Mouse (Mus musculus) myocyte (in vitro differentiated cells): ENCODE results near the gene Uts2r. TPM values are rescaled to one million over a fixed set of nuclear protein-coding genes. Genes with fewer than 3 reads are reported as not detected.

Experiments
- H3K27me3 ChIP-seq: one replicate; pipeline ENCODE4 v1.6.1; 2011; ENCODE audit not compliant: control insufficient read depth, insufficient read depth, insufficient read length
- H3K36me3 ChIP-seq: one replicate; pipeline ENCODE4 v1.6.1; 2011; ENCODE audit not compliant: control insufficient read depth, insufficient read depth
- H3K4me2 ChIP-seq: one replicate; pipeline ENCODE4 v1.6.1; 2011; ENCODE audit warnings: low read depth, control low read depth
- H3K4me3 ChIP-seq: one replicate; pipeline ENCODE4 v1.5.1; 2011; ENCODE audit warnings: mild to moderate bottlenecking, control low read depth, moderate library complexity
- H3K79me2 ChIP-seq: one replicate; pipeline ENCODE4 v1.6.1; 2011; ENCODE audit not compliant: control insufficient read depth, insufficient read depth
- H3ac ChIP-seq: one replicate; pipeline ENCODE4 v1.6.1; 2011; ENCODE audit not compliant: control insufficient read depth, insufficient read length
- CEBPB ChIP-seq: IDR thresholded peaks from 2 replicates; pipeline ENCODE4 v1.6.1; 2011; ENCODE audit warnings: mild to moderate bottlenecking, moderate library complexity; ENCODE audit not compliant: poor library complexity, insufficient read depth, severe bottlenecking
- E2F4 ChIP-seq: IDR thresholded peaks from one replicate; pipeline ENCODE4 v1.6.1; 2011; ENCODE audit warnings: mild to moderate bottlenecking, control low read depth, moderate library complexity; ENCODE audit not compliant: insufficient read depth
- MAX ChIP-seq: IDR thresholded peaks from one replicate; pipeline ENCODE4 v1.6.1; 2011; ENCODE audit warnings: low read depth, mild to moderate bottlenecking, control low read depth
- MYOD1 ChIP-seq, 3 experiments: IDR thresholded peaks; one replicate each; pipeline ENCODE4 v1.6.1; 2011; ENCODE audit warnings: control low read depth in 2 of 3, low read depth in 2 of 3, mild to moderate bottlenecking in 2 of 3, moderate library complexity in 1 of 3; ENCODE audit not compliant: insufficient read length in 2 of 3, control insufficient read depth in 1 of 3
- MYOG ChIP-seq, 3 experiments: IDR thresholded peaks; one replicate each; pipeline ENCODE4 v1.6.1; 2011; ENCODE audit warnings: control low read depth in 2 of 3, low read depth in 2 of 3, mild to moderate bottlenecking in 2 of 3; ENCODE audit not compliant: insufficient read length in 2 of 3, control insufficient read depth in 1 of 3, insufficient read depth in 1 of 3
- POLR2A ChIP-seq: IDR thresholded peaks from one replicate; pipeline ENCODE4 v1.6.1; 2011; ENCODE audit warnings: low read depth, mild to moderate bottlenecking, control low read depth, moderate library complexity; ENCODE audit not compliant: insufficient read length
- POLR2AphosphoS2 ChIP-seq: IDR thresholded peaks from one replicate; pipeline ENCODE4 v1.6.1; 2011; ENCODE audit warnings: low read depth, control low read depth; ENCODE audit not compliant: insufficient read length
- REST ChIP-seq: IDR thresholded peaks from one replicate; pipeline ENCODE4 v1.6.1; 2011; ENCODE audit warnings: mild to moderate bottlenecking, control low read depth, moderate library complexity; ENCODE audit not compliant: insufficient read depth, insufficient read length
- SRF ChIP-seq: IDR thresholded peaks from one replicate; pipeline ENCODE4 v1.6.1; 2011; ENCODE audit warnings: low read depth; ENCODE audit not compliant: control insufficient read depth, insufficient read length
- TCF12 ChIP-seq: IDR thresholded peaks from one replicate; pipeline ENCODE4 v1.6.1; 2011; ENCODE audit warnings: mild to moderate bottlenecking, control low read depth; ENCODE audit not compliant: poor library complexity, insufficient read depth, severe bottlenecking
- TCF3 ChIP-seq: IDR thresholded peaks from one replicate; pipeline ENCODE4 v1.6.1; 2011; ENCODE audit warnings: low read depth, control low read depth; ENCODE audit not compliant: insufficient read length
- USF1 ChIP-seq: IDR thresholded peaks from one replicate; pipeline ENCODE4 v1.6.1; 2011; ENCODE audit warnings: low read depth, mild to moderate bottlenecking, control low read depth, moderate library complexity
- polyA plus RNA-seq: library from polyadenylated mRNA; unstranded; fragments of >200 nt; fragmentation: generic; extraction: Trizol; gene quantifications from one replicate; pipeline ENCODE4 v1.2.1, GENCODE M21; 2012; ENCODE audit warnings: missing spikeins

Gene Uts2r
- polyA plus RNA-seq, 1 experiment, result 0.20 TPM

- Histone ChIP-seq H3ac (no peak overlapping the region), H3K27me3 (no peaks in the 10 kb centered on the region), H3K4me2 (no peak overlapping the region), H3K79me2 (no peaks in the 10 kb centered on the region), H3K4me3 (no peak overlapping the region), H3K36me3 (no peaks in the 10 kb centered on the region)
- TF ChIP-seq USF1 (no peak), CEBPB (no peak), POLR2AphosphoS2 (no peak), MYOD1 (IDR thresholded peaks at IDR 0.05; ENCODE audit: control insufficient read depth in 1 of 3, insufficient read length in 2 of 3, low read depth in 2 of 3) (no peak), E2F4 (no peak), SRF (no peak), POLR2A (no peak), MYOG (IDR thresholded peaks at IDR 0.05; ENCODE audit: control insufficient read depth in 1 of 3, insufficient read depth in 1 of 3, insufficient read length in 2 of 3, low read depth in 2 of 3) (no peak), TCF3 (no peak), REST (no peak), MAX (no peak), TCF12 (no peak)
Observed at GRCm38 (mm10) chr11:121121151-121121550, 38.9 kb upstream of the Uts2r start.

- no peaks in the 10 kb centered on the region for H3K79me2 ChIP-seq
- TF ChIP-seq USF1 (no peak), E2F4 (no peak)
Observed at GRCm38 (mm10) chr11:121122024-121122670, 37.9 kb upstream of the Uts2r start.

GRCm38 (mm10) chr11:121123438-121123837 lies 36.6 kb upstream of the Uts2r start:
- Histone ChIP-seq H3K27me3 (no peaks in the 10 kb centered on the region), H3K79me2 (no peaks in the 10 kb centered on the region), H3K36me3 (no peaks in the 10 kb centered on the region), H3K4me3 (no peak overlapping the region), H3ac (no peak overlapping the region), H3K4me2 (no peak overlapping the region)
- TF ChIP-seq CEBPB, result no peak
- TF ChIP-seq REST, result no peak
- no peak for TF ChIP-seq POLR2A
- no peak for TF ChIP-seq POLR2AphosphoS2
- no peak for TF ChIP-seq MYOG (IDR thresholded peaks at IDR 0.05; ENCODE audit: control insufficient read depth in 1 of 3, insufficient read depth in 1 of 3, insufficient read length in 2 of 3, low read depth in 2 of 3)
- TF ChIP-seq E2F4, result no peak
- no peak for TF ChIP-seq TCF12
- no peak for TF ChIP-seq USF1
- TF ChIP-seq MYOD1 (IDR thresholded peaks at IDR 0.05; ENCODE audit: control insufficient read depth in 1 of 3, insufficient read length in 2 of 3, low read depth in 2 of 3), result no peak
- no peak for TF ChIP-seq TCF3
- TF ChIP-seq SRF, result no peak
- TF ChIP-seq MAX, result no peak

More at GRCm38 (mm10) chr11:121122024-121122670, 37.9 kb upstream of the Uts2r start:
- Histone ChIP-seq H3K4me3 (no peak overlapping the region), H3K36me3 (no peaks in the 10 kb centered on the region), H3K4me2 (no peak overlapping the region), H3K27me3 (no peaks in the 10 kb centered on the region), H3ac (no peak overlapping the region)

GRCm38 (mm10) chr11:121125522-121126172 lies 34.4 kb upstream of the Uts2r start:
- TF ChIP-seq POLR2AphosphoS2, result no peak
- TF ChIP-seq REST, result no peak
- no peak for TF ChIP-seq MYOG (IDR thresholded peaks at IDR 0.05; ENCODE audit: control insufficient read depth in 1 of 3, insufficient read depth in 1 of 3, insufficient read length in 2 of 3, low read depth in 2 of 3)
- TF ChIP-seq POLR2A, result no peak
- TF ChIP-seq CEBPB, result no peak
- TF ChIP-seq MYOD1 (IDR thresholded peaks at IDR 0.05; ENCODE audit: control insufficient read depth in 1 of 3, insufficient read length in 2 of 3, low read depth in 2 of 3), result no peak
- no peak for TF ChIP-seq SRF
- TF ChIP-seq USF1, result no peak
- Histone ChIP-seq H3K36me3 (no peaks in the 10 kb centered on the region), H3K27me3 (no peaks in the 10 kb centered on the region), H3ac (no peak overlapping the region), H3K4me3 (no peak overlapping the region), H3K79me2 (no peaks in the 10 kb centered on the region), H3K4me2 (no peak overlapping the region)

- no peaks in the 10 kb centered on the region for H3K36me3 ChIP-seq
- H3K79me2 ChIP-seq, result no peaks in the 10 kb centered on the region
- H3ac ChIP-seq, result no peak overlapping the region
- H3K27me3 ChIP-seq, result no peaks in the 10 kb centered on the region
- TF ChIP-seq TCF12, result no peak
- no peak for TF ChIP-seq MYOG (IDR thresholded peaks at IDR 0.05; ENCODE audit: control insufficient read depth in 1 of 3, insufficient read depth in 1 of 3, insufficient read length in 2 of 3, low read depth in 2 of 3)
- TF ChIP-seq POLR2A, result no peak
- no peak for TF ChIP-seq USF1
- TF ChIP-seq CEBPB, result no peak
- peak in 1 of 3 experiments; percentile 2 for TF ChIP-seq MYOD1 (IDR thresholded peaks at IDR 0.05; ENCODE audit: control insufficient read depth in 1 of 3, insufficient read length in 2 of 3, low read depth in 2 of 3)
- H3K4me2 ChIP-seq, result no peak overlapping the region
- H3K4me3 ChIP-seq, result no peak overlapping the region
Observed at GRCm38 (mm10) chr11:121126395-121126794, 33.7 kb upstream of the Uts2r start.
